Mouse (Mus musculus) kidney, adult 11 months (tissue): ENCODE measurements at regions not wholly inside any gene's neighbourhood (a gene's known extent, or its start where the extent isn't known, plus 50 kb on each side); places are given as distances from the start of the nearest gene placed in this dataset.

Source experiments
- DNase-seq: peaks from one replicate; pipeline ENCODE4 v3.0.0; 2022

DNA sequence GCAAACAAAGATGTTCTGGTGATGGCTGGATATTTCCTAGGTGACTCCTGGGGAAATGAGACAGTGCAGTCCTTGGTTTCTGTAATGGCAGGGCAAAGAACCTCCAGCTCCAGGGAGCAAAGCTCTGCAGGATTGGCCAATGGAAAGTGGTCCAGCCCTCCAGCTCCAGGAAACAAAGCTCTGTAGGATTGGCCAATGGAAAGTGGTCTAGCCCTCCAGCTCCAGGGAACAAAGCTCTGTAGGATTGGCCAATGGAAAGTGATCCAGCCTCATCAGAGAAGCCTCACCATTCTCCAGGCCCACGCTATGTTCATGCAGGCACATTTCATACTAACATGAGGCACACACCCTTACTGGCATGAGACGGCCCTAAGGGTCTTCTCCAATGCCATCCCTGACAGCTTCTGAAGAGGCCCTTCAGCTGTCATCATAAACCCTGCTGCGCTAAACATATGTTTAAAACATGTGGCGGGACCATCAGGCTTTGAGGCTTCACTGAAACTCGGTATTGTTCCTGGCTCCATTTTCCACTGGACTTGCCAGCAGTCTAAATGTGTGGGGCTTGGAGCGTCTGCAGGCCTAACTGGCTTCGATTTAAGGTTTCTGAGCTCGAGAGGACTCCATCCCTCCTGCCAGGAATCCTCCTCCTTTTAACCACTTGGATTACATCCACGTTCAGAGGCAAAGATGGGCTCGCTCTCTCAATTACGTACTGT lies 175.3 kb upstream of the Ccdc54 start:
- DNase-seq: no peak

DNA sequence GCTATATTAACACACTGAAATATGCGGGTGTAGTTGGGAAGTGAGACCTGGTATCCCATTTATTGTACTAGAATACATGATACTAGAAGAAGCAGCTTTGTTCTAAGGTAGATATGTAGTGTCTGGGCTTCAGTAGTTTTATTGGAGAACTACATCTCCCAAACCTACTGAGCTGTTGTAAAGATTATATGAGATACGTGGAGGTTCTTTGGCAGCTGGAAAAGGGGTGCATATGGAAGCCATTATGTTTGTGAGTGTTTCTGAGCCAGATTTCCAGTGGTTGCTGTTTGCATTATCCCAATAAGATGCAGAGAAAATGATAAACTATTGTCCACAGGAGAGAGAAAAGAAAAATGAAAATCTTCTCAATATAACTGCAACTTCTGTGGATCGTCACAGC lies 171.1 kb upstream of the Ccdc54 start:
- no peak for DNase-seq

DNA sequence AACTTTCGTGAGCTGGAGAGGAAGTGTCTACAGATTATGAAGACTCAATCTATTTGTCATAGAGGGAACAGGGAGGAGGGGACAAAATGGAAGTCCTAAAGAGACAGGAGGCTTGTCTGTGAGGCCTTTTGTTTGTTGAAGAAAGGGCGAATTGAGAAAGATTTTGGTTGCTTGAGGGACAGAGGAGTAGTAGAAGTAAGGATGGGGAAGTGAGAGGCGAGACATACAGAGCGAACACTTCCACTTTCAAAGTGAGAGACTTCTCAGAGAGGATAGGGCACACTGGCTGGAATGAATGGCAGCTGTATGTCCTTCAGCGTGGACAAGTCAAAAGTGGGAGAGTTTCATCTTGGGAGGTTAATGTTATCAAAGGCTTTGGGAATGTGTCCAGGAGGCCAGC lies 169.0 kb upstream of the Ccdc54 start:
- no peak for DNase-seq

DNA sequence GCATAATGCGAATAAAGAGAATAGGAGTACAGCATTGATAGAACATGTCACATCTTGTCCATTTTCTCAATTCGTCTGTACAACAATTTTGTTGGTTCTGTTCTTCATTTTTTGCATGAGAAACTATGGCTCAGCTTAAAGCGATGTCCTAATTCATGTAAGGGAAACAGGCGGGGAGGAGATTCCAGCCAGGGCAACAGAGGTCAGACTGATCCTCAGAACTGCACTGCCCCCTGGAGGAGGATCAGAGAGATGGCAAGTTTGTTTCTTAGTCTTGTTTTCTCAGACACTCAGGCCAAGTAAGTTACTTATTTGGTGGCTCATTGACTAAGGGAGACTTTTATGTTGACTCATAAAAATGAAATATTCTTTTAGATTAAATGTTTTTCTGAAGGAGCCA lies 165.7 kb upstream of the Ccdc54 start:
- DNase-seq: peak; percentile 31

DNA sequence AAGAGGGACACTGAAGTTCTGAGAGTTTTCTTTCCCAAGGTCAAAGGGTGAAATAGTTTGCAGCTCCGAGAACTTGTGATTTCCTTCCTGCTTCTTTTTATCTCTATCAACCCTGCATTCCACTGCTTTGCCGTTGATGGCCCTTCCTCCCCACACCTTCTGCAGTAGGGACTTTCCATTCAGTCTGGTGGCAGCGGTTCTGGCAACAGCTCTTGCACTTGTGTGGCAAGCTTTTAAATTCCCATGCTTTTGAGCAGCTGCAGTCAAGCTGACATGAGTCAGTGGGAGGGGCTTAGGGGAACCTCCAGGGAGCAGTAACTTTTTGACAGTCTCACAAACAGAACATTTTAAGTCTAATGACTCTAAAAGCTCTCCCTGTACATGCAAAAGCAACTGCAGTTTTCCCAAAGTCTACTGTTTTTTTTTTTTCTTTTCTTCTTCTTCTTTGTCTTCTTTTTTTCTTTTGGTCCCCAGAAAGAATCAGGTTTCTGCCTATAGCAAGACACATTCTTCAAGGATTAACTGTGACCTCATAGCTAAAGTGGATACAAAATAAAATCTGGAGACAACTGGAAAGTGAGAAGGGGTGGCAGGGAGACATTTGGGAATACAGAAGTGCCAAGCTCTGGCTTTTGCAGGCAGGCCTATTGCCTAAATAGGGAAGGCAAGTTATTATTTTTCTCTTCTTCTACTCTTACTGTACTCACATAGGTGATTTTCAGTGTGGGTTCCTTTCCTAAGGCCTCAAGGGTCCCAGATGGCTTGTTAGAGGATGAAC lies 162.8 kb upstream of the Ccdc54 start:
- DNase-seq: peak; percentile 72

DNA sequence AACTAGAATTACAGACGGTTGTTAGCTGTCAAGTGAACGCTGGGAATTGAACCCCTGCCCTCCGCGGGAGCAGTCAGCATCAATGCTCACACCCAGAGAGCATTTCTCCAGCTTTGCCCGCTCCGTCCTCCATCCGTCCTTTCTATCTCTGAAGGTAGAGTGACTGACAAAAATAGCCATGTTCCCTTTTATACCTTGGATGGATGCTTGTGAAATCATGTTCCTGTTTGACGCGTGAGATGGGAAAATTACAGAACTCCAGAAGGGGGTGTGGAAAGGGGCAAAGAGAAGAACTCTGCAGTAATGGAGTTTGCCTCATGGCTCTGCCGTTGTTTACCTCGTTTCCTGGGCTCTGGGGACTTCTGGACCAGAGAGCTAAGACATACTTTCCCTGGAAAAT lies 162.1 kb upstream of the Ccdc54 start:
- DNase-seq: no peak

DNA sequence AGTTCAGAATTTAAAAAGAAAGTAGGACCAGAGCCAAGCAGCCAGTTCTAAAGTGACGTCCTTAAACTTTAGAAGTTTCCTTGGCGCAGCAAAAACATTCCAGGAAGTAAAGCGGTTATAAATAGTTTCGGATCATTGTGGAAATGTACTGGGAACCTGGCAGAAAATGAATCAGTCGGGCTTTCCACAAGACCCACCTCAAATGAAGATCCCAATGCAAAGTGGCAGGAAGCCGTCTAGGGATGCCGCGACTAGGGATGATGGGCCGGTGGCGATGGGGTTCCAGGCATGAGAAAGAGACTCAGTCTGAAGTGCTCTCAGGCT lies 161.3 kb upstream of the Ccdc54 start:
- peak; percentile 39 for DNase-seq

DNA sequence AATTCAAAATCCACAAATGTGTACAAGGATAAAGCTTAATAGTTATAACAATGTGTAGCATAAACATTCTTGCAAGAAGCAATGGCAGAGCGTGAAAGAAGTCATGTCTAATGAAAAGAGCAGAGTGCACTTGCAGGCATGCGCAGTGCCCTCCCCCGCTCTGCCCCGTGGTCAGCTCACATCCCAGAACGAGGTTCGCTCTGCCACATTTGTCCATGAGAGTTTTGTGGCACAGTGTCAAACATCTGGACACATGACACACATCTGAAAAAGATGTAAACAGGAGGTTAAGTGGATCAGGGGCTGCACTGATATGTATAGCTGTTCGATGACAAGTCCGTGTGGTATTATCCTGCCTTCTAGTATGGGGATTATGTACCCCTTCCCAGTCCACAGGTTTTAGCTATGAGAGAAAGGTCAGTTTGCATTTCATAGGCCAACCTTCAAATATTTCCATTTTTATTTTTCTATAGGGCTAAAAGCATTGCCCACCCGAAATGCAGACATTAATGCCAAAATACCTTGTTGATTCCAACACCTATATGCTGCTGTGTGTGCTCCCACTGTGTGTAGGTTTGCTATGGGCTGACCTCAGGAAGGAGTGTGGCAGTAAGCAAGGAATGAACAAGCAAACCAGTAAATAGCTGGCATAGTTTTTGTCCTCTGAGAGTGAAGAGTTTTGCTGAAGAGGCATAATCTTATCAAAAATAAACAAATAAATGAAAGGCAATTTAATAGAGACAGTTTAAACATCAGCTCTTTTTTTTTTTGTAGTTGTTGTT lies 160.7 kb upstream of the Ccdc54 start:
- DNase-seq: no peak

DNA sequence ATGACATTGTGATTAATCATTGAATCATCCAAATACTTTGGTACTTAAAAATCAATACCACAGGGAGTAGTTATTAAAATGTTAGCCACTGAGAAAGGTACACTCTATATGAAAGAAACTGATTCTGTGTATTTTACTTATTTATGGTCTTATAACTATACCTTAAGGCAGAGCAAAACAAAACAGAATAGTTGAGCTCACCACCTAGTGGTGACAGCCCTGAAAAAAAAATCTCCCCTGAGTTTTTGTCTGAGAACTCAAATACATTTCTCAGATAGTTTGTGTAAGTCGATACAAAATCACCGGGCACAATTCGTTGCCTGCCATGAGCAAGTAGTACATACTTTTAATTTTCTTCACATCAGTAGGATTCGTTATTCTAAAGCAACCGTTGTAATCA lies 156.7 kb upstream of the Ccdc54 start:
- no peak for DNase-seq

DNA sequence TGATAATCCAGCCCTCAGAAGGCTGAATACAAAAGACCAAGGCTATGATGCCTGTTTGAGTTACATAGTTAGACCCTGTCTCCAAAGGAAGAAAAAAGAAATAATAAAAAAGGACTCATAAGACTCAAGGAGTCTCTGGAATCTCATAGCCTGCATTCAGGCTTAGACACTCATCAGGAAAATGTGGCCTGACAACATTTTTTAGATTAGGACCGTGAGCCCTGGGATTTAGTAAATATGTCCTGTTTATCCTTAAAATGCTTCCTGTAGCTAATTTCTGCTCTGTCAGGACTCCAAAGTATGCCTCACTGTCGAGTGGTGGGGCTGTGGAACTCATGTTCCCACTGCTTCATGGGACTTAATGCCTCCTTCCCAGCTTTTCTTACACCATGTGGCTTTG lies 154.8 kb upstream of the Ccdc54 start:
- no peak for DNase-seq

DNA sequence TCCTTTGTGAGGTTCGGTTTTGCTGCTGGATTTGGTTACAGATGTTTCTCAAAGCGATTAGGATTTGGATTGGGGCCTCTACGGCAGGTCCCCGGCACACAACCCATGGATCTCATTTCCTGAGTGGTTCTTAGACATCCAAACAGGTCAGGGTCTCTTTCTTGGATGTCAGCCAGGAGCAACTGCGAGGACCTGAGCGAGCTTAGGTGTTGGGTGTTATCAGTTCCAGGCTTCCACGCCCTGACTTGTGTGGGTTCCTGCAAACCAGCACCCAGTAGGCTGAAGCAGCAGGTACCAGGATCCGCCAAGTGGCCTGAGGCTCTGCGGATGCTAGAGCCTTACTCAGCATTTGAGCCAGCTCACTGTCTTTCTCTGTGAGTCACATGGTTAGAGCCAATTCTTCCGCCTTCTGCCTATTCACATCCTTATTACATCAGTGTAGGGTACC lies 146.5 kb upstream of the Ccdc54 start:
- no peak for DNase-seq

DNA sequence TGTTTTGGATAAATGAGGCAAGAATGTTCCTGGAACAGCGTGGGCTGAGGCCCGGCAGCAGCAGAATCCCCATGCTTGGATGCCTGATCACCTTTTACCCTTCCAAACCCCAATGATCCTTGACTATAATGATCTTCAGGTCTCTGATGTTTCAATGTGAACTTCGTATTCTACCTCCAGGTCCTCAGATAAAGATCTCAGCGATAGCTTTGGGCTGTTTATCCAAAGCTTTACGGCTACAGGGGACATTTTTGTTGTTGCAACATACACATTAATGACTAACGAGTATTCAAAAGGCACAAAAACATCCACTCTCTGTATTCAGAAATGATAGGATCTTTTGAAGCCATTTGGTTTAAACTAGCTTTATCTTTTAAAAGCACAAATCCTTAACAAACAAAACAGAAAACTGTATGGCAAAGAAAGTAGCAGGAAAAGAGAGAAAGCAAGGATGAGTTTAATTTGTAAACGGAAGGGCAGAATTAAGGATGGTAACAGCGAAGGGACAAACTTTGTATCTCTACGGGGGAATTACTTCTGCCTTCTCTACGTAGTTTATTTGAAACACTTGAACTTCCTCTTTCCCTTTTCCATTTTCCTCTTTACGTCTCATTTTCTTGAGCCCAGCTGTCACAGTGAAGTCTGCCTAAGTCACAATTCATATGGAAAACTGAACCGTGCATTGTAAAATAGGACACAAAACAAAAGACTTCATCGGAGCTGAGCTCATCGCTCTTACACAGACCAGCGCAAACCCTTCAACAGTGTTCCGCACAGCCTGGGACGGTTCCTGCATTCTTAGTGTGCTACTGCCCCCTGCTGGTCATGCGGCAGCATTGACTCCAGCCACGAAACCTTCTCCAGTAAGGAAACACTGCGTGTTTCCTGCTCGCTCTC lies 145.4 kb upstream of the Ccdc54 start:
- DNase-seq: peak; percentile 84

DNA sequence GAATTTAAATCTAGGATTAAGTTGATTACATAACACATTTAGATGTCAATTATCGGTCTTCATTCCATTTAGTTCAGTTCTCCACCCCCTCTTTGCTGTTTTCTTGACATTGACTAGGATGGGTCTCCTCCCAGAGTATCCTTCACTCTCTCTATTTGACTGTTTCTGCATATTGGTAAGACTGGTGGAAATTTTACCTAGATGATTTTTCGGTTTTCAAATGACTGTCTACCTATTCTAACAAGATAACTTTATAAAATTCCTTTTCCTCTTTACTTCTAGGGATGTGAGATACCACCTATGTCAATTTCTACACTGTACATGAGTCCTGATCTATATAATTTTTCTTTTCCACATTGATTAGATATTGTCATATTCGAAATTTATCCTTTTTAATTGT lies 142.4 kb upstream of the Ccdc54 start:
- no peak for DNase-seq

DNA sequence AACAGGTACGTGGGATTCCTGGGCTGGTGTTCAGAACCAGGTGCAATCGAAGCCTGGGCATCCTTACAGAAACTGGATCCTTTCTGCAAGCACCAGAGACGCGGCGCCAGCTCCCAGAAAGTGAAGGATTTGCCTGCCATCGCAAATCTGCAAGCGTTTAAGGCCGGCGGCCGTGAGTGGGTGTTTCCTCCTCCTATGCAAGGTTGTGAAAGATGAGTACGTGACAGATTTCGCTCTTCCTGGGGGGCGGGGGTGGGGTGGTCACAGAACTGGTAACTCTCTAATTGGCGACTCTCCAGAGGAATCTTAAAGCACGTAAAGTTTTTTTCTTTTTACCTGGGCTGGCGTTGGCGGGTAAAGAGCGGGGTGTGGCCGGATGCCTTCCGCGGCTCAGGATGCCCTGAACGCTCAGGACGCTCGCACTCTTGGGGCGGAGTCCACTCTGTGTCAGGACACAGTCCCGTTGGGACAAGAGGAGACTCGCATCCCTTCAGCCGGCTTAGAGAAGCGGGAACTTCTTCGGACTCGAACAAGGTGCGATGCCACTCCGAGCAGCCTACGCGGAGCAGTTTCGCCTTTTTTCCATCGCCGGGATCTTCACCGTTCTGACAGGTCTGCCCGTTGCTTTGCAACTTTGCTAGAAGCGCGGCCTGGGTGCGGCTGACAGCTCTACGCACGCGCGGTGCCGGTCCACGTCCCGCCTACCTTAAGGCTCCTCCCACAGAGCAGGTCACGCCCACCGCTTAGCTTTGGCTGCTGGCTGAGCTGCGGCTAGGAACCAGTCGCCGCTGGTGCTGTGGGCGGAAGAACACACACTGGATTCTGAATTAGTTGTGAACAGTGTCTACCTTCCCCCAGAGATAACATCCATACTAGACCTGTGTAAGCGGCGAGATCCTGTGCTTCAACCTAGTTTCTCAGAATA lies 141.4 kb upstream of the Ccdc54 start:
- peak; percentile 90 for DNase-seq

DNA sequence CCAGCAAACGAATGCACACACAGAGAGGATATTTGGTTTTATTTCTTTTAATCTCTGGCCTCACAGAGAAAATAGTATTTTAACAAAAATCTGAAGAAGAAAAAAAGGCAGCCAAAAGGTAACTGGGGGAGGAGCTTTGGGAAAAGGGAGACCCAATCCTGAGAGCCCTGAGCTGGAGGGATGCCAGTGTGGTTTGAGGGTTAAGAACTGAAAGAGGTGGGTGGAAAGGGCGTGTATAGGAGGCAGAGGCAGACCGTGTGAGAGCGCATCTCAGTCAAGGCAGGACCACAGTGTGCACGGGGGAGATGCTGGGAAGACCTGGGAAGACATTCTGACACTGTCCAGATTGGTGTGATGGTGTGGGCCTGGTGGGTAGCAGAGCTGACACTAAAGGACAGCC lies 138.4 kb upstream of the Ccdc54 start:
- DNase-seq: no peak

DNA sequence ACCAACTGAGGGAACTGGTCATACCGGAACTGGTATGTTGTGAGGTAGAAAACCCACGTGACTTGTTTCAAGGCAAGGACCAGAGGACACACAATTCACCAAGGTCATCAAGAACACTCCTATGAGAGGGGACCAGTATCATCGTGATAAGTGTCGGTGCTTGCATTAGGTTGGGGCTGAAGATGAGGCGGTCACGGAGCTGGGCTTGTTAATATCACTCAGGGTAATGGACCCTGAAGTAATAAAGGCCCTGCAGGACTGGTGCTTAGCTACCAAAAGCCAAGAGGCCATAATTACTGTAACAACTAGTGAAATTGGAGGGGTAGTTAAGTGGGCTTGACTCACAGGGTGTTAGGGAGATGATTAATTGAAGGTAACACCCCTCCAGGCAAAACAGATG lies 132.2 kb upstream of the Ccdc54 start:
- DNase-seq: no peak

DNA sequence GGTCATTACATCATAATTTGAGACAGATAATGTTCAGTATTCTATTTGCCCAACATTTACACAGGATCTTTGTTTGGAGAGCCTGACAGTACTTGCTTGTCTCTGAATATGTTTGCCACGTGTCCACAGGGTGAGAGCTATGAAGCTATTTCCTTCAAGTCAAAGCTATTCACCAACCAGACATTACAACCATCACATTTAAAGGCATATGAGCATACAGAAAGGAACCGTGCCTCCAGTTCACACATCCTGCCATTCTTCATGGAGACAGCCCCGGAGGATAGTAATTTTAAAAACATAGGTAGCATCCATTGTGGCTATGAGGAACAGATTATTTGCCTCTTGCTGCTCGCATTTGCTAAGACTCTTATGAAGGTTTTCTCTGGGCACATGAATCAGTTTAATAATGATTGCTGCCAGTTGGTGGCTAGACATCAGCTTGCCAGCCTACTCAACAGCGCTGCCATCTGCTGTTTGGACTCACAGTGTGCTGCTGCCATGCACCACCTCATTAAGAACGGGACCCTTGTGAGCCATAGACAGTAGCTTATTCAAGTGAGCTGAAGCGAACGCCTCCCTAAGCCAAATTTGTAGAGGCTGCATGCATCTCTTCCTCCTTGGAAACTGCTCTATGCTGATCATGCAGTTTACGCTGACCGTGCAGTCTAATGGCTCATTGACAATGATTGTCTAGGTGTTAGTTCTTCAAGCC lies 126.5 kb upstream of the Ccdc54 start:
- no peak for DNase-seq

DNA sequence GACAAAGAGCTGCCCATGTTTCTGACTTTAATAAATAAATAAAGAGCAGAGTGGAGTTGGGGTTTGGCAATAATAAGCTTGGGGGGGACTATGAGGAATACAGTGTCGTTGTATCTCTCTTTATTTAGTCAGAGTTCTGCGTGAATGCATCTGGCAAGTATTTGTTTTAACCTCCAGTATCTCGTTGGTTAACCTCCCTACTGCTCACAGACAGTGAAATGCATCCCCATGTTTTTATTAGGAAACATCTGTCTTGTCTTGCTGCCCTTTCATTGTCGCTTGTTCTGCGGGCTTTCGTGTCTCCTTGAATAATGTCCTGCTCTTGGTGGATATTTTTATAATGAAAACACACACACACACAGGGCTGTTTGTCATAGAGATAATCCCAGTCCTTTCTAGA lies 118.8 kb upstream of the Ccdc54 start:
- DNase-seq: no peak

DNA sequence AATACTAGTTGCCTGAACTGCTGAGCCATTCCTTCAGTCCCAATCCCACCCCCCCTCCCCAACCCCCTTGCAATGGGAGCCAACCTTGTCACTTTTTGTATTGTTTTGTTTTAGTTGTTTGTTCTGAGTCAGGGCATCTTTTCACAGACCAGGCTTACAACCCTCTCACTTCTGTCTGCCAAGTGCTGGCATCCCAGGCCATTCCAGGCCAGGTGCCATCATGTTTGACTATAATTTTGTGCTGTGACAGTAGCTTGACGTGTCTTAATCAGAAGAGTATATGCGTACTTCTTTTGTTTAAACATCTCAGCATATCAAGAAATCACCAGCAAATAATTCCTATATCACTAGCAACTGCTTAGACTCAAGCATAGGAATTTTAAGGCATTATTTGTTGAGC lies 117.0 kb upstream of the Ccdc54 start:
- no peak for DNase-seq

DNA sequence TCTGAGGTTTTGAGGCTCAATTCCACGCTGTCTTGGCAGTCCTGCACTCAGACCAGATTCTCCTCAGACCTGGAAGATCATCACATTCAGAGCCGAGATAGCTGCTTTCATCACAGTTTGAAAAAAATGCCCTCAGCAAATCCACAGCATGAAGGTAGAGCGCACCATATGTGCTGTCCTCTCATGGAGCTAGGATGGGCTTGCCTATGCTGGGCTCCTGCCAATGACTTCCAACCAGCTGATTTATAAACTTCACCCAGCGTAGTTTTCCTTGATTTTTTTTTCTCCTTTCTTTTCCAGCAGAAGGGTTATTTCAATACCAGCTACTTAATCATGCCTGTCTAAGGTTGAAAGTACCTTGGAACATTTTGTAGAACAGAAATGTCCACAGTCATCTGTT lies 115.0 kb upstream of the Ccdc54 start:
- DNase-seq: no peak
